Mouse (Mus musculus) retina, postnatal 7 days (tissue): ENCODE results near the gene Fbxw5.

ENCODE experiments used
- DNase-seq: peaks from one replicate; pipeline ENCODE4 v3.0.0-alpha.2; 2012; ENCODE audit warnings: low read depth, low spot score

The Fbxw5 gene

DNA sequence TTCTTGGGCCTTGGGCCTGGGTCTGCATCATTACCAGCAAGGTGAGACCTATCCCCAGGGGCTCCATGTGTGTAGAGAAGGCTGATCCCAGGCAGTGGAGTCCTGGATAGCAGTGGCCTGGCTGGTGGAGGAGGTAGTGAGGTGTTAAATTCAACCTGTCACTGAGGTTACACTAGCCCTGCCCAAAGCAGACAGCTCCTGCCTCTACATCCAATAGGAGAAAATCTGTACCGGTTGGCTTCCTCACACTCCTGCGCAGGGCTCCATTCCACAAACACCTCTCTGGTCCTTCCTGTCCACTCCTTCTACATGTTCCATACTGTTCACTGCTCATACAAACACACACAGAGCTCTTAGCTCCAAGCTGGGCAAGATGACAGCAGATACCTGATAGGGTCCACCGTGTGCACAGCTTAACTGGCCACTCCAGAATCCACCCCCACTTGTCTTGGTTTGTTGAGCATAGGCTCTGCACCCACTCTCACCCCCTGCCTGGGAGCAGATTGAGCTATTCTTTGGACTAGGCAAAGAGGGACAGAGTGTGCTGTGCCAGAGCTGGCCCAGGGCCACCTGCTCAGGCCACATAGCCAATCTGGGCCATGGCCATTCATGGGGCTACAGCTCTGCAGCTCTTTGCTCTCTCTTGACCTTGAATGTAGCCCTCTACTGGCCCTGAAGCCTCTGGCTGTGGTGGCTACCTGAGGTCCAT, 22.4 kb upstream of the Fbxw5 start:
- DNase-seq: no peak

DNA sequence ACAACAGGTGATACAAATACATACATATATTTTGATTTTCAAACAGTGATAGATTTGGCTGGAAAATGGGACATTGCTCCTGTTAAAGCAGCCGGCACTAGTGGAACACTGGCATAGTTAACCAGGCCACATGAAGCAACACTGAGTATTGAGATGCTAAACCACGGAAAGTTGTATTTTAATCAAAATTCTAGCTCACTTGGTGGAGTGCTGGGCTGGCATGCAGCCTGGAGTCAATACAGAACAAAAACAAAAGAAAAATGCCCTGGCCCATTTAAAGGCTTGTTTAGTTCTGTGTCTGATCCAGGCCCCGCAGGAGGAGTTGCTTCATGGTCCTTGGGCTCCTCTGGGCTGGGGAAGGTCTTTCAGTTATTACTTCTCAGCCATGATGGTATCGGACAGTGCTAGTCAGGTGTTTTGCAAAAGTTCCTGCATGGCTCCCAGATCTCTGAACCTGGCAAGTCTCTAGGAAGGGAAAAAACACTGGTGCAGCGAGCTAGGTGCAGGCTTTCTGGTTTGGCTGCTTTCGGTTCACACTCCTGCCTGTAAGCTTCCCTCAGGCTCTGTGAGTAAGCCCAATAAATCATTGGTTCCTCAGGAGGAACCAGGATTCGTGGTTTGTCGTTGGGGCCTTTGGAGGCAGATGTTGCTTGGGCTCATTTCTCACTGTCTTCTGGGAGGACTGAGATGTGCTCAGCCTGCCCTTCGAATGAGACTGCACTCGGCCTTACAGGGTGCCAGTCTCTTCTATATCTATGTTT, 20.8 kb upstream of the Fbxw5 start:
- DNase-seq: no peak

DNA sequence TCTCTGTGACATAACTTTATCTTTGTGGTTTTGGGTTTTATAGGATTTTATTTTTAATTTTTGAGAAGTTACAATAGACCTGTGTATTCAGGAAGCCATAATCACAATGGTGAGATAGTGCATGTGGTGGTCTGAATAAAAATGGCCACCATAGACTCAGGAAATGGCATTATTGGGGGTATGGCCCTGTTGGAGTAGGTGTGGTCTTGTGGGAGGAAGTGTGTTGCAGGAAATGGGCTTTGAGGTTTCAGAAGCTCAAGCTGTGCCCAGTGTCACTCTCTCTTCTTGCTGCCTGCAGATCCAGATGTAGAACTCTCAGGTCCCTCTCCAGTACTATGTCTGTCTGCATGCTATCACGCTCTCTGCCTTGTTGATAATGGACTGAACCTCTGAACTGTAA, 20.0 kb upstream of the Fbxw5 start:
- DNase-seq: no peak

DNA sequence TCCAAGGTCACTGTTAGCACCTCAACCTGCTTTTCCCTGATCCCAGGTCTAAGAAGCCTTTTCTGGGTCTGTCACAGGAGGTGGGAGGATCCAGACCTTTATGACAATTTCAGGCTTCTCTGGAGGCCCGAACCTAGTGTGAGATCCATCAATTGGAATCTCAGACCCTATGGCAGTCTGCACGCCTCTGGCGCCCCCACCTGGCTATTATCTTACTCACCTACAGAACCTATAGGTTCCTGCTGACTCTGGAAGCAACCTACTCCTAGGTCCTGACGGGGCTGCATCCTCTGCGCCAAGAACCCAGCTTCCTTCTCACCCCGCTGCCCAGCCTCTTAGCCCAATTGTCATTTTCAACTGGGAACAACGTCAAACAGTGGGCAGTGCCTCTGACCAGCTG, 17.6 kb upstream of the Fbxw5 start:
- DNase-seq: peak; percentile 37

DNA sequence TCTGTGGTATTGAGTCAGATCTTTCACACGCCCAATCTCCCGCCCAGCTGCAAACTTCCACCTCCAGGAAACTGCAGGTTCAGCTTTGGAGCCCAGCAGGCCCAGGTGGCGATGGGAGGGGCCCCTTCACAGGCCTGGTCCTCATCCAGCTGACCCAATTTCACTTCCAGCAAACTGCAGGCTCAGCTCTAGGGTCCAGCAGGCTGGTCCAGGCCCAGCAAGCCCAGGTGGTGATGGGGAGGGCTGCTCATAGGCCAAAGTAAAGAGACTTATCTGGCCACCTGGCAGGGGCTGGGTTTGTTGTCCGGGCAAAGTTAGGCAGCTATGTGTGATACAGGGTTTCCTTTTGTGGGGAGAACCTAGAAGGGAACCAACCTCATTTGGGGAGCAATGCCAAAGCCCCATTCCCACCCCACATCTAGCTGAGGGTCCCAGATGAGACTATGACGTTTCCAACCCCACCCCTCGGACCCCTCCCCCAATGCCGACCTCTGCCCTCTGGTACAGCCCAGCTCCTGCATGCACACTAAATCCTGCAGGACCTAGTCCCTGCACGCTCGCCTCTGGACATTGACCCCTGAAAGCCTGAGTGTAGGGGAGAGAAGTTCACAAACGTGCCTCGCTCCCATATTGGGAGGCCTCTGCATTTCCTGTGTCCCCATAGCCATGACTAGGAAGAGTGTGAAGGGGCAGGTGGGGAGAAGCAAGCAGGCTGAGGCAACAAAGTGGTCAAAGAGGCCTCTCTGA, 15.5 kb upstream of the Fbxw5 start:
- peak; percentile 32 for DNase-seq

DNA sequence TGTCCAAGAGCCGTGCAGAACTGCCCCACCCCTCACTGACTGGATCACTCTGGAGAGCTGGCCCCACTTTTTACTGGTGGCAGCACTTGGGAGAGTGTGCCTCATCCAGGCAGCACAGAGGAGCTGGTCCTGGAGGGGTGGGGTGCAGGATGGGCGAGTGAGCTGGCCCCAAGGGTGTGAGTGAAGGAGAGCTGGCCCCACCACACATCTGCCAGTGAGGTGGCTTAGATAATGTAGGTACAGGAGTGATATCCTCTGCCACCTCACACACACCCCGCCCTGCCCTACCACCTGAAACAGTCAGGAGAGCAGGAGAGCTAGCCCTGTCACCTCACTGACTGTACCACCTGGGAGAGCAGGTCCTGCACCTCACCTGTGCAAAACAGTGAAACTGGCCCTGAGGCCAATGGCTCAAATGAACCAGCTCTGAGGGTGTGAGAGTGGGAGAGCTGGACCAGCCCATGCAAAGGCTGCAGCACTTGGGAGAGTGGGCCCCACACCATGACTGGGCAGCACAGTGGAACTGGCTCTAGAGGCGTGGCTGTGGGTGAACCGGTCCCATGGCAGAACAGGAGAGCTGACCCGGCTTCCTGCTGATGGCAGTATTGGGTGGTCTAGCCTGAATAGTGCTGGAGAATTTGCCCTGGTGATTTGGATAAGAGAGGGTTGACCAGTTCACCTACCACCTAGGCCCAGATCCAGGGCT, 12.4 kb upstream of the Fbxw5 start:
- DNase-seq: no peak

DNA sequence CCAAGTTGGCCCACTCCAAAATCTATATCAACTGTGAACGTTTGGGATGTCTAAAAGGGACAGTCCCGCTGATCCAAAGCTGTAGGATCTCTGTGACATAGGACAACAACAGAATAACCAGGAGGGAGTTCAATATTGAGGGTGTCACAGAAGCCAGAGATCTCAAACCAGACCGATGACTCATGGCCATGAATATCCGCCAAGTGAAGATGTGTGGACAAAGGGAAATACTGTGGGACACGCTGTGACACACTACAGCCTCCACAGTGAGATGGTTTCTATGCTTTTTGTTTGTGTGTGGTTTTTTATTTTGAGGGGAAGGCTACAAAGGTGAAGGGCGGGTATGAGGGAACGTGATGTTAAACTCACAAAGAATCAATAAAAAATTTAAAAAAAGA, 11.9 kb upstream of the Fbxw5 start:
- no peak for DNase-seq

DNA sequence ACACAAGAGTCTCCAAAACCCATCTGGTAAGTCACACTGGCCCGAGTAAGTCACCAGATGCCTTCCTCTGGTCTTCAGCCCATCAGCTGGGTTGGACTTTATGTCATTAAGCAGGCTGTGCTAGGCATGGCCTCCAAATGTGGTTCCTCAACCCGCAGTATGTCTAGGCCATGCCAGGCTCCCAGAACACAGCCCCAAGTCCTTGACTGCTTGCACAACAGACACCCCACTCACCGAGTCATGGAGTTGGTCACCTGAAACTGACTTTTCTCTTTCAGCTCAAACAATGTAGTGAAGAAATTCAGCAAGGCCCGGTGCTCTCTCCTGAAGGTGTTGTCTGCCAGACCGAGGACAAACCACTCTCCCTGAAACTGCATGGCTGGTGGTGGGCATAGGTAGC, 7.6 kb upstream of the Fbxw5 start:
- DNase-seq: no peak

DNA sequence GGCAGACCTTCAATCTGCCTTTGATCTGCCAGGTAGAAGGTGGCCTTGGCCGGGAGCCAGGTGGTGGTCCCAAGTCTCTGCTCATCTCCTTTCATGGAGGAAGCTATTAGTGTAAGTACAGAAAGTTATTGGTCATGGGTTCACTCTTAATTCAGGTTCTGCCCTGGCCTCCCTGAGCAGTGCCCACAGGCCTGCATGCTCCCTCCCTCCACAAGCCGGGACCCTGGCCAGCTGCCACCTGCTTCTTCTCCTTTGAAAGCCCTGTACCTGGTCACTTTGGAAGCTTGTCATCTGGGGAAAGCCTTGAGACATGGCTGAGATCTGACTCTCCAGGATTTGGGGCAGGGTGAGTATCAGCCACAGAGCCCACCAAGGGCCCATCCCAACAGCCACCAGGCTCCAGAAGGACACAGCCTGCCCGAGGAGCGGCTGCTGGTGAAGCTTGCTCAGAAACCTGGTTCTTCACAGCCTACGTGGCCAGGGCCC, 7.0 kb upstream of the Fbxw5 start, which contains the start of gene Lcn12:
TSS of gene Lcn12 (minus strand) at position 436 of the 486 bp plus-strand sequence.
- no peak for DNase-seq

DNA sequence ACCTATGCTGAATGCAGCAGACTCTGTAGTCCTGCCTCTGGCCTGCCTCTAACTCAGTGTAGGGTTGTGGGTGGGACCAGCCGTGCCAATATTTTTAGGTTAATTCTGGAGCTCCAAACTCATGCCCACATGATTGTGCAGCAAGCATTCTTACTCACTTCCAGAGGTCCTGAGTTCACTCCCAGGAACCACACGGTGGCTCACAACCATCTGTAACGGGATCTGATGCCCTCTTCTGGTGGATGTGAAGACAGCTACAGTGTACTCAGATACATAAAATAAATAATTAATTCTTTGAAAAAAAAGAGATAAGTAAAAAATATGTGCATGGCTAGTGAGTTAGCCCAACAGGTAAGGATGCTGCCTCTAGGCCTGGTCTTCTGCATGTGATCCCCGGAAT, 4.1 kb upstream of the Fbxw5 start:
- peak; percentile 36 for DNase-seq

DNA sequence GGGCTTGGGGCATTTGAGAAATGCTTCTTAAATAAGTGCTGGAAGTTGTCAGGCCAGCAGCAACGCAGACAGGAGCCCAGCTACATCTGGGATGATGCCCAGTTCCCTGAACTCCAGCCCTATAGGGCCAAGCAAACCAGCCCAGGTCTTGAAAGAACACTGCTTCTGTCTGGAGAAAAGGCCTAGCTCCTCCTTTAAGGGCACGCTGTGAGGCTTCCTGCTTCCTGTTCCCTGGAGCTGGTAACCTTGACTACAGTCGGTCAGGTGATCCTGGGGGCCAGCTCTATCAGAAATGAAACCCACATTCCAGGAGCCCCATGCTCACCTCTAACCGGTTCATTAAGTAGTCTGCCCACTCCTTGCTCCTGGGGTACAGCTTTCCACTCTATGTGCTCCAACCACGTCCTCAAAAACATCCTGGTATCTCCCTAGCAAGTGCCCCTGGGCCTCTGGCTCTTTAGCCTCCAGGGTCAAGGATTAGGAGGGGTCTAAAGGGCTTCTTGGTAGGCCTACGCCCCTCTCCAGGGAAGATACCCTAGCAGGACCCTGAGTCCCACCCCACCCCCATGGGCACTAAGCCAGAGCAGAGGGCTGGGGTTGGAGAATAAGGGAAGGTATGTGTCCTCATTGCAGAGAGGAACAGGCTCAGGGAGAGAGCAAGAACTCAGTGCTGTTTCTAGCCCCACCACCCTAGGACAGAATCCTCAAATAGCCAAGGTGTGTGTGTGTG, 2.5 kb upstream of the Fbxw5 start:
- no peak for DNase-seq

DNA sequence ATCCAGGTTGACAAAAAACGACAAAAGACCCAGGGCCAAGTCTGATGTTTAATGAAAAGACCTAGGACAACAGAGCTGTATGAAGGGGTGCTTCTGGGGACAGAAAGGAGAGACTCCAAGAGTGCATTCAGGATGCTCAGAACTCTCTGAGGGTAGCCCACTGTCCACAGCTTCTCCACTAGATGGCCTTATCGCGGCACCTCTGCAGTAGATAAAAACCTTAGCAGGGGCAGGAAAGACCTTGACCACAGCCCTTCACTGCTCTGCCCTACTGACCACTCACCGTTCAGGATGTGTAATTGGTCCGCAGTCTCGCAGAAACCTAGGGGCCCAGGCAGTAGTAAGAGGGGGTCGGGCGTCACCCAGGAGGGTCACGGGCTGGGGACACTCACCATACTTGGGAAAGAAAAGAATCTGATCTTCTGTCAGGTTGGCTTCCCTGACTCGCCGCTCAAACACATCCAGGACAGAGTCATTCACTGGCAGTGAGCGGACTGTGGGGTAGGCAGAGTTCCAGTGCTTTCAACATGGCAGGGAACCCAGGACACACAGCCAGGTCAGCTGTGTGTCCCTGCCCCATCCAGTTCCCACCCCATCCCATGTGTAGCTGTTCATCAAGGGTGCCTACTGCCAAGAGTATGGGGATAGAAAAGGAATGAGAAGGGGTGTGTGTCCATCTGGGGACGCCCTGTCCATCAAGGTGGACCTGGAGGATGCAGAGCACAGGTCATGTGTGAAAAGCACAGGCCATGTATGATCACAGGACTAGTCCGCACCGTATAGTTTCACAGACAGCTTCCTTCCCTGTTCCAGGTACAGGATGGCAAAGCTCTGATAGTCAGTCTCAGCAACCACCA, 1.7 kb upstream of the Fbxw5 start:
- DNase-seq: no peak

DNA sequence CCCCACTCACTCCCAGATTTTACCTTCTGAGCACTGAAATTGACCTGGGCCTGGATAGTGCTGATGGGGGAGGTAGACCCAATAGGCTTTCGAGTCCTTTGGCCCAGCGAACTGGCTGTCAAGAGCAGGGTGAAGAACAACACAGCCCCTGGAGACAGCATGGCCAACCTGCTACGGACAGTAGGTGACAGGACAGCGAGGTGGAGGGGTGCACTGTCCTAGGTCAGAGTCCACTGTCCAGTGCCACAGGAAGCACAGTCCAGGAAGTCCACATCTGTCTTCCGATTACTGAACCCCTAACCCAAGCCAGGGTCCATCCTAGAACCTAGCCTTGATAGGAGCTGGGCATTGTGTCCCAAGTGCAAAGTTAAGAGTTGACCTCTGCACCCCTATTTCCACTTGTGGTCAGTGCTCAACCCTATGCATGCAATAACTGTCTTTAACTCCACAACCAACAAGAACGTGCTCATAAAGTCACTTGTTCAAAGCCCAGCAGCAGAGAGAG, 427 bp upstream of the Fbxw5 start:
- DNase-seq: no peak

DNA sequence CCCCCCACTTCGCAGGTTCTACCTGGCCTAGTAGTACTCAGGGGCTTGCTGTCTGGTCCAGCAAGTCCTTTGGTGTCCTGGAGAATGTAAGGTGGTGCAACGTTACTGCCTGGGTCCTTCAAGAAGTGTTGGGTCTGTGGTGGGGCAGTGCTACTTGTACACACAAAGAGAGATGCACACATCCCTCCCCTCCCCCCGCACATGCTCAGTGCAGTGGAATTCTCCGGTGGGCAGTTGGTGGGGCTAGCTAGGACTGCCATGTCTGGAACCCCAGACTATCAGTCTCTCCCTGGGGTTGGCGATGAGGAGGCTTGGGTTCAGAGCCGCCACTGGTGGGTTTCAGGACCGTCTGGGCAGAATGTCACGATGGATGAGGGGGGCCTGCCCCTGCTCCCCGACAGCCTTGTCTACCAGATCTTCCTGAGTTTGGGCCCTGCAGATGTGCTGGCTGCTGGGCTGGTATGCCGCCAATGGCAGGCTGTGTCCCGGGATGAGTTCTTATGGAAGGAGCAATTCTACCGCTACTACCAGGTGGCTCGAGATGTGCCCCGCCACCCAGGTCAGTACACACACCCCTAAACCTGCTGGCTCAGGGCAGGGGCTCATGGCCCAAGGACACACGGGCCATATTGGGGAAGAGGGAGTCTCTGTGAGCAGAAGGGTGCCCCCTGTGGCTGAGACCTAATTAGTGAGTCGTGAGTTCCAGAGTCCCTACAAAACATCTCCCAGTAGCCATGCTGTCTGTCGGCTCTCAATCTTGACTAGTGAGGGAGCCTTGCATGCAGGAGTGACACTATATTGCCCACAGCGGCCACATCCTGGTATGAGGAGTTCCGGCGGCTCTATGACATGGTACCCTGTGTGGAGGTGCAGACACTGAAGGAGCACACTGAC, 1.3 kb downstream of the Fbxw5 start, which contains the start of gene C8g:
TSS of gene C8g (minus strand) at position 127 of the 894 bp plus-strand sequence.
- DNase-seq: no peak

DNA sequence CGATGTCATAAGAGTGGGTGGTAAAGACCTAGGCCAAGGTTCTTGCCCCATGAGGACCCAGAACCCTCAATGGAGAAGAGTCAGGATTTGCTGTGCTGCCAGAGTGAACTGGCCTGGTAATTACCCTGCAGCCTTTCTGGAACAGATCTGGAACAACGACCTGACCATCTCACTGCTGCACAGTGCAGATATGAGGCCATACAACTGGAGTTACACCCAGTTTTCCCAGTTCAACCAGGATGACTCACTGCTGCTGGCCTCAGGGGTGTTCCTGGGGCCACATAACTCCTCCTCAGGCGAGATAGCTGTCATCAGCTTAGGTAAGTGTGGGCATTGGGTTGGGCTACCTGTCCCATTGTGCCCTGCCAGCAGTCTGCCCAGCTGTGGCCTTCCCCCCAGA, 2.2 kb downstream of the Fbxw5 start:
- DNase-seq: no peak

DNA sequence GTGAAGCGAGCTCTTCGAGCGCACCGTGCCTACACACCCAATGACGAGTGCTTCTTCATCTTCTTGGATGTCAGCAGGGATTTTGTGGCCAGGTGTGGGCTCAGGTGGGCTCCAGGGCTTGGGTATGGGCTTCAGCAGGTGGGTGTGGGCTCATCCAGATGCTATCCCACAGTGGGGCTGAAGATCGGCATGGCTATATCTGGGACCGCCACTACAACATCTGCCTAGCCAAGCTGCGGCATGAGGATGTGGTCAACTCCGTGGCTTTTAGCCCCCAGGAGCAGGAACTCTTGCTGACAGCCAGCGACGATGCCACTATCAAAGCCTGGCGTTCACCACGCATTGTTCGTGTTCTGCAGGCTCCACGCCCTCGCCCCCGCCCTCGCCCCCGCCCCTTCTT, 4.0 kb downstream of the Fbxw5 start:
- no peak for DNase-seq

DNA sequence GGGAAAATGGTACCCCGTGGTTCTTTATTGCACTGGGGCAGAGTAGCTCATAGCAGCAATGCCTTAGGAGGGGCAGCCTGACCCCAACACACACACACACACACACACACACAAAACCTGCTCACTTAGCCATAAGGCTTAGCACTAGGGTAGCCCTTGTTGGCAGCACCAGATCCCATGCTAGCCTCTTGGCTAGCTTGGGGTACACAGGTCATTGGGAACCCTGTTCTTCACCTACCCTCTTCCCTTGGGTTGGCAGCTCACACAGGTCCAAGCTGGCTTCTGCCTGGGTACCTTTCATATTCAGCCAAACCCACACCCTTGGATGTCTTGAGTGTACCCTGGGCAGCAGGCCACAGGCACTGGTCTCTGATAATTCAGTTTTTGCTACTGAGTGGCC, 4.5 kb downstream of the Fbxw5 start:
- DNase-seq: no peak

DNA sequence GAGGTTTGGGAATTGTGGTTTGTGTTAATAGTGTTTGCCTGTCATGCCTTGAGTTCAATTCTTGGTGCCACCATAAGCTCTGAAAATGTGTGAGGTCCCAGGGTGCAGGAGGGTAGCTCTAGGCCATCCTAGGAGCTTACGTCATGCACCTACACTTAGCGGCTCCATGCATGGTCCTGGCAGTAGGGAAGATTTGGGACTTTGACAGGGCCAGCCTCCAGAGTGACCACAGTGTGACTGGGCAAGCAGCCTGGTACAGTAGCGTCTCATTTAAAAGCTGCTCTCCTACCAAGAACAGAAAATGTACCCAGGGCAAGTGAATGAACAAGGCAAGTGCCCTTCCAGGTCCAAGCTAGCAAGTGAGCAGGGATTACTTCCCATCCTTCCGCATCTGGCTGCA, 5.3 kb downstream of the Fbxw5 start:
- DNase-seq: no peak

DNA sequence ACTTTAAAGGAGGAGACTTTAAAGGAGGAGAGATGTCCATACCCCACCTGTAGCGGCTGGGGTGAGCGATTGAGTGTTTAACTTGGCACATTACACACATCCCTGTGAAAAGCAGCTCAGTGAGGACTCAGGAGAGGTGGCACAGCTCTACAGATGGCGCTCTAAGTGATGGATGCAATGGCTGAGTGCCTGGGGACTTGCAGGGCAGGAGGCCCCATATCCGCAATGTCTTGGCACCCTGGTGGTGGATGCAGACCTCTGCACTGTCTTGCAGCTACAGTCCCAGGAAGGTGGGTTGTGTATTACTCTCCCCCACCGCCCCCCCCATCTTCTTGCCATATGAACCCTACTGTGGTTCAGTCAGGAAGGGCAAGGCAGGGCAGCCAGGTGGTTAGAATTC, 6.4 kb downstream of the Fbxw5 start:
- no peak for DNase-seq
